Mouse (Mus musculus): ENCODE results near the gene Gm37240.

DNA sequence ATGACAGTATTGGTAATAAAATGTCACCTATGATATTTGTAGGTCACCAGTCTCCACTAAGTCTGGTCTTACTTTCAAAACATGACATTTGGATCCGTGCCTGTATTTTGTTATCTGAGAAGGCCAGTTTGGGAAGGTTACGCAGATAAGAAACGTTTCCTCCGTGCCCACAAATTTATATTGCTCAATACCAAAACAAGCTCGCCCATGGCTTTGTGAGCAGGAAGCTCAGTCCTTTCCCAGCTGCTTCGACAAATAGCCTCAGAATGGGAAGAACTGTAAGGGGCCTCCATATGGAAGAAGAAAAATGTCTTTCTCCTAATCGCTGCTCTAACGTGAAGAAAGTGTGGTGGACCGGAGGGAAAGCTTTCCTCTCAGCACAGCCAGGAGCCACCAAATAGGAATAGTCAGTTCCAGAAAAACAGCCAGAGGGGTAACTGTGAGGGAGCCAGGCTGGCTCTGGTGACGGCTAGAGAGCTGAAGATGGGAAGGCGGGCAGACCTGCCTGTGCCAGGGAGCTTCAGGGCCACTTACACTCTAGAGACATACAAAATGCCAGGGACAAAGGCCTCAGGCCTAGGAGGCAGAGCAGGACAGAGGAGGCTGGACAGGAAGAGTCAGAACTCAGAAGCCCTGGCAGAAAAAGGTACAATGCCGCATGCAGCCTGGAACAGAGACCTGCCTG is 1431.4 kb downstream of the Gm37240 start:
- TF ChIP-seq CTCF (IDR thresholded peaks at IDR 0.05; ENCODE audit: borderline replicate concordance, insufficient read depth, low read length) (no peak), POLR2A (IDR thresholded peaks at IDR 0.05; ENCODE audit: low read depth, low read length) (no peak)
